Mouse (Mus musculus) liver, postnatal 0 days (tissue): ENCODE data around the gene F3. TPM values are rescaled to one million over a fixed set of nuclear protein-coding genes. Genes with fewer than 3 reads are reported as not detected.
A peak's percentile ranks its signal among the peaks of the same experiment; 100 is the strongest.

Experiments
- ATAC-seq: fragments of 200-750 bp; cut with Nextera tagmentation; 2 replicates; pipeline ENCODE4 v1.8.0; 2017; ENCODE audit warnings: mild to moderate bottlenecking, moderate library complexity
- DNase-seq: peaks from one replicate; pipeline ENCODE4 v3.0.0-alpha.2; 2016
- H3K27ac ChIP-seq: fragments of 300-500 bp; sonication (generic); 2 replicates; pipeline ENCODE4 v1.5.1; 2014; ENCODE audit warnings: antibody characterized with exemption, moderate library complexity, mild to moderate bottlenecking, low read depth
- H3K27me3 ChIP-seq: fragments of 300-500 bp; sonication (generic); 2 replicates; pipeline ENCODE4 v1.6.1; 2014; ENCODE audit warnings: low read length, control low read depth, mixed read lengths; ENCODE audit not compliant: insufficient read depth
- H3K36me3 ChIP-seq: fragments of 300-500 bp; sonication (generic); replicated peaks from 2 replicates; pipeline ENCODE4 v1.6.1; 2014; ENCODE audit warnings: mild to moderate bottlenecking, control low read depth, low read length, moderate library complexity, mixed read lengths; ENCODE audit not compliant: insufficient read depth
- H3K4me1 ChIP-seq: fragments of 300-500 bp; sonication (generic); 2 replicates; pipeline ENCODE4 v1.6.1; 2014; ENCODE audit warnings: antibody characterized with exemption, mild to moderate bottlenecking, control low read depth; ENCODE audit not compliant: insufficient read depth
- H3K4me2 ChIP-seq: fragments of 300-500 bp; sonication (generic); 2 replicates; pipeline ENCODE4 v1.6.1; 2014; ENCODE audit warnings: low read depth, mild to moderate bottlenecking, low read length, moderate library complexity, mixed read lengths
- H3K4me3 ChIP-seq: fragments of 300-500 bp; sonication (generic); 2 replicates; pipeline ENCODE4 v1.5.1; 2014; ENCODE audit warnings: low read depth, low read length
- H3K9ac ChIP-seq: fragments of 300-500 bp; sonication (generic); replicated peaks from 2 replicates; pipeline ENCODE4 v1.6.1; 2014; ENCODE audit warnings: mild to moderate bottlenecking, moderate library complexity
- H3K9me3 ChIP-seq: fragments of 300-500 bp; sonication (generic); 2 replicates; pipeline ENCODE4 v1.6.1; 2016; ENCODE audit warnings: mild to moderate bottlenecking, control low read depth, low read length, mixed read lengths
- CTCF ChIP-seq: sonication (generic); IDR thresholded peaks from 2 replicates; pipeline ENCODE4 v1.5.1; 2016; ENCODE audit warnings: antibody characterized with exemption, low read depth
- EP300 ChIP-seq: IDR thresholded peaks from 2 replicates; pipeline ENCODE4 v1.6.1; 2016; ENCODE audit warnings: antibody characterized with exemption, low read depth, mild to moderate bottlenecking
- WGBS: fragments of 180-500 bp; shearing (Covaris S2); extraction: QIAGEN DNeasy Blood & Tissue Kit; methylation state at CpG from one replicate; pipeline ENCODE4 v1.1.7; 2014; ENCODE audit not compliant: insufficient replicate concordance; 5-methylcytosine and 5-hydroxymethylcytosine counted together
- polyA plus RNA-seq: library from polyadenylated mRNA; unstranded; fragments of >200 nt; fragmentation: Nextera tagmentation; extraction: Ambion mirVana; gene quantifications from 2 replicates; pipeline ENCODE4 v1.2.1, GENCODE M21; 2015

F3 gene
- polyA plus RNA-seq, 1 experiment from 2014 or later = 1.3 TPM

GRCm38 (mm10) chr3:121684552-121684951 lies 38.8 kb upstream of the F3 start:
- no peak overlapping the region for H3K4me2 ChIP-seq
- peaks cover 18% of the 10 kb centered on the region; the same call in 1 of the 2 replicates for H3K4me1 ChIP-seq
- 0 out of 2 replicates have a peak overlapping the region, but pooled peaks have one; percentile 48 for H3K27ac ChIP-seq
- no peak overlapping the region for H3K4me3 ChIP-seq
- 62% methylated on average over 4 of the region's 4 CpGs for WGBS
- no peak overlapping the region for H3K9ac ChIP-seq
- TF ChIP-seq EP300 (no peak), CTCF (no peak)
- H3K9me3 ChIP-seq = no peaks in the 10 kb centered on the region
- no peaks in the 10 kb centered on the region for H3K27me3 ChIP-seq
- no peaks in the 10 kb centered on the region for H3K36me3 ChIP-seq
- ATAC-seq = no peak
- DNase-seq = no peak

- no peak overlapping the region for H3K4me2 ChIP-seq
- TF ChIP-seq CTCF = no peak
- no peak for TF ChIP-seq EP300
Measured at GRCm38 (mm10) chr3:121684963-121685362, 38.4 kb upstream of the F3 start.

DNA sequence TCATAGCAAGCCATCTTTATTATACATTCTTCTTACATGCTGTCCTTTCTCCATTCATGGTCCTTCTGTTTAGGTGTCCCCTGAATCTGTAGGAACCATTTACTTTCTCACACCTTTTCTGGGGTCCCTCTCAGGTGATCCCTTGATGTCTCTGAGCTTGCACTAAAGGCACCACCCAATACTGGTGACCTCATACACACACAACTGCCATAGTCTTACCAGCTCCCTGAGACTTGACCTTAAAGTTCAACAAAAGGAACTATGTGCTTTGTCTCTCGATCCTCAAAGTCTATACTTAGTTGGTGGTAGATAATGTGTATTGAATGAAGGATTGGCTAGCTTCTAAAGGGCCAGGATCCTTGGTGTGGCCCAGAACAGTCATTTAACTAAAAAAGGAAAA lies 37.4 kb upstream of the F3 start:
- DNase-seq = no peak
- no peak overlapping the region for H3K27ac ChIP-seq
- no peaks in the 10 kb centered on the region for H3K27me3 ChIP-seq
- ATAC-seq = no peak
- H3K4me1 ChIP-seq = peaks cover 13% of the 10 kb centered on the region; the same call in 1 of the 2 replicates
- no peak overlapping the region for H3K4me3 ChIP-seq
- no peak overlapping the region for H3K9ac ChIP-seq
- no peak overlapping the region for H3K4me2 ChIP-seq
- H3K36me3 ChIP-seq = no peaks in the 10 kb centered on the region
- TF ChIP-seq EP300 (no peak), CTCF (no peak)
- H3K9me3 ChIP-seq = no peaks in the 10 kb centered on the region
- 53% methylated on average over 1 of the region's 1 CpGs for WGBS

More at GRCm38 (mm10) chr3:121684963-121685362, 38.4 kb upstream of the F3 start:
- Histone ChIP-seq H3K4me3 (no peak overlapping the region), H3K4me1 (peaks cover 15% of the 10 kb centered on the region; the same call in 1 of the 2 replicates), H3K27ac (0 out of 2 replicates have a peak overlapping the region, but pooled peaks have one; percentile 48), H3K36me3 (no peaks in the 10 kb centered on the region), H3K9ac (0 out of 2 replicates have a peak overlapping the region, but pooled peaks have one; percentile 5), H3K27me3 (no peaks in the 10 kb centered on the region), H3K9me3 (no peaks in the 10 kb centered on the region)
- peak; percentile 30; the same call in 1 of the 2 replicates for ATAC-seq
- DNase-seq = no peak
- WGBS = 56% methylated on average over 4 of the region's 4 CpGs

DNA sequence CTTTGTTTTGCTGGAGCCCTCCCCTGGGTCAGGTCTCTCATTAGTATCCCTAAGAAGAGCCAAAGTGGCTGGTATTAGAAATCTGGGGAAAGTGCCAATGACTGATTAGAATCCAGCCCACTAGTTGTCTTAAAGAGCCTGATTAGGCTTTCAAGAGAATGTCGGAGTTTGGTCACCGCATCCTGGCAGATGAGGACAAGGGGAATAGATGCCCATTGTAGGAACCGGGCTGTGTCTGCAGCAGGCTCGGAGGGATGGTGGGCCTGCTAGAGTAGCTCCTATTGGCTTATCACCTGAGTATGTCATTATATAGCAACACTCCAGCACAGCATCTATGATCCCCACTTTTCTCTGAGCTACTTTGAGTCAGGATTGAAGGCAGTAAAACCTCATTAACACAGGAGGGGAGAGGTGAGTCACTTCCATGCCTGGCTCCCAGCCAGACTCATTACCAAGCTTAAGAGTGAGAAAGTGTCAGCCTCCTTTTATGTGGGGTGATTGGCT lies 36.9 kb upstream of the F3 start:
- no peak overlapping the region for H3K9ac ChIP-seq
- WGBS = 82% methylated on average over 4 of the region's 4 CpGs
- ATAC-seq = no peak

GRCm38 (mm10) chr3:121687741-121688140 lies 35.6 kb upstream of the F3 start:
- no peak overlapping the region for H3K27ac ChIP-seq
- H3K36me3 ChIP-seq = no peaks in the 10 kb centered on the region
- H3K4me2 ChIP-seq = no peak overlapping the region
- WGBS = 61% methylated on average over 3 of the region's 3 CpGs
- ATAC-seq (peak; percentile 41), DNase-seq (no peak)
- no peak for TF ChIP-seq EP300
- TF ChIP-seq CTCF = no peak
- no peak overlapping the region for H3K4me3 ChIP-seq
- no peak overlapping the region for H3K9ac ChIP-seq
- H3K4me1 ChIP-seq = peaks cover 10% of the 10 kb centered on the region; the same call in 1 of the 2 replicates
- no peaks in the 10 kb centered on the region for H3K9me3 ChIP-seq
- no peaks in the 10 kb centered on the region for H3K27me3 ChIP-seq

More for the DNA sequence above, 36.9 kb upstream of the F3 start:
- Histone ChIP-seq H3K4me3 (no peak overlapping the region), H3K9me3 (no peaks in the 10 kb centered on the region), H3K27me3 (no peaks in the 10 kb centered on the region), H3K4me2 (no peak overlapping the region), H3K4me1 (peaks cover 13% of the 10 kb centered on the region; the same call in 1 of the 2 replicates), H3K36me3 (no peaks in the 10 kb centered on the region), H3K27ac (no peak overlapping the region)
- no peak for DNase-seq
- TF ChIP-seq EP300 (no peak), CTCF (no peak)

DNA sequence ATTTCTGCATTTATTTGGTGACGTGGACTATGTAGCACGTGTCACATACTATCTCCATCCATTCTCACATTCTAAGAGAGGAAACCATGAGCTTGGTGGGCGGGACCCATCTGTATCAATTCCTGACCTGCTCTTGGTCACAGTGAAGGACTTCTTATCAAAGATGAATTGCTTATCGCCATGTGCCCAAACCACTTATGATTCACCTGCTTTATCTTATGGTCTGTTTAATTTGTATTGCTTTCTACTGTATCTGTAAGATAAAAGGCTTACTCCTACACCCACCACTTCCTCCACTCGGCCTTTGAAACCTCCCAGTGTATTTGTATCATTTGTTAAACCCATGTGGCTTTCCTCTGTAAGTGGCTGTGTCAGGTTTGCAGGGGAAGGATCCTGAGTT lies 34.3 kb upstream of the F3 start:
- Histone ChIP-seq H3K27ac (no peak overlapping the region), H3K36me3 (no peaks in the 10 kb centered on the region), H3K9ac (no peak overlapping the region), H3K4me1 (peaks cover 10% of the 10 kb centered on the region; the same call in 1 of the 2 replicates), H3K4me3 (no peak overlapping the region), H3K4me2 (no peak overlapping the region), H3K9me3 (no peaks in the 10 kb centered on the region), H3K27me3 (no peaks in the 10 kb centered on the region)
- DNase-seq (no peak), ATAC-seq (no peak)
- TF ChIP-seq CTCF (no peak), EP300 (no peak)
- WGBS = 48% methylated on average over 5 of the region's 5 CpGs

- 51% methylated on average over 3 of the region's 3 CpGs for WGBS
- DNase-seq (no peak), ATAC-seq (no peak)
- Histone ChIP-seq H3K4me3 (no peak overlapping the region), H3K9me3 (no peaks in the 10 kb centered on the region), H3K4me2 (no peak overlapping the region), H3K27ac (no peak overlapping the region), H3K4me1 (peaks cover 10% of the 10 kb centered on the region; the same call in 1 of the 2 replicates), H3K27me3 (no peaks in the 10 kb centered on the region), H3K36me3 (no peaks in the 10 kb centered on the region), H3K9ac (no peak overlapping the region)
- no peak for TF ChIP-seq CTCF
- TF ChIP-seq EP300 = no peak
Measured at GRCm38 (mm10) chr3:121689697-121690096, 33.6 kb upstream of the F3 start.
